Mouse (Mus musculus) embryo, embryonic 10.5 days (tissue): ENCODE measurements around the gene Tk1.

Experiments
- DNase-seq: peaks from one replicate; pipeline ENCODE4 v3.0.0-alpha.2; 2015; ENCODE audit warnings: low spot score

Gene Tk1

GRCm38 (mm10) chr11:117768725-117769682, 56.9 kb downstream of the Tk1 start:
- DNase-seq = no peak

DNA sequence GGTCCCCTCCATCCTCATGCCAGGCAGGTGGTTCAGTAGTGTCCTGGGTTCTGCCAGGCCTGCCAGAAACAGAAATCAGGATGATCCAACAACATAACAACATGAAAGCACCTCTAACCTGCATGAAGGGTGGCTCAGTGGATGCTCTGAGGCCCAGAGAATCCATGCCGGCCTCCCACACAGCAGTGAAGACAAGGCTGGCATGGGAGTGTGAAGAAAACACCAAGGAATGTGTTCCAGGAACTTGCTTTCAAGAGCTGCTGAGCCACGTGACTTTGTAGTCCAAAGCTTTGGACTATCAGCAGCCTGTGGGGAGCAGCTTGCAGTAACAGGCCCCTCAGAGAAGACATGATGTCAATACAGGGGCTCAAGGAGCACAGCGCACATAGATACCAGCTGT, 59.6 kb downstream of the Tk1 start:
- DNase-seq = no peak
